In the genomic region with DNA sequence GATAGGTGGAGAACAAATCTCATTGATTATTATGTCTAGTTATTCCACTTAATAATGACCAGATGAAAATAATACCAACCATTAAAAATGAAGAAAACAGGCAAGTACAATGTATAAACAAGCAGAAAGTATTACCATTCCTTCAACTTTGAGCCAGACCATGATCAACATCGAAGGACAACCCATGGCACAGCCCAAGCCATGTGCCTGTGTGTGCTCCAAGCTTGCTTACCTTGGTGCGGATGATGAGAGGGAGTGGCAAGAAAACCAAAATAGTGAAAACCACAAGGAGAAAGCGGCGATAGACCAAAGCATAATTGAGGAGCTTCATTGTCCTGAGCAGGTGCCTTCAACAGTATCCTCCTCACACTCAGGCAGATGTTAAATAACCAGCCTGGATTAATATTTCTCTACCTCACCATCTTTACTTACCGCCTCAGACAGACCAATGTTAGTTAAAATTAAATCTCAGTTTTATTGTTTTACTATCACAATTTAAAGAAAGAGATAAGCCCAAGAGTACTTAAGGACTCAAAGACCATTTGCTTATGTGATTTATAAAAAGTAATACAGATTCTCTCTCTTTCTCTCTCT, we compare ENCODE assay signal across 20 mouse cellular contexts. TPM values are rescaled to one million over a fixed set of nuclear protein-coding genes. Genes with fewer than 3 reads are reported as not detected.
A peak's percentile ranks its signal among the peaks of the same experiment; 100 is the strongest.
DNase-seq lines count a peak whose midpoint lies in the region; ATAC-seq and TF ChIP-seq lines count a peak whose summit lies in the region.
"Had no signal": no experiment of that assay in that cellular context is flagged by ENCODE, and none has a peak within 500 bp of the region (broad histone marks: within the 10 kb centered on the region; RNA-seq: fewer than 3 reads in every experiment).

TSS of gene Slc13a1 (minus strand) at position 359 of the 594 bp plus-strand sequence.

- WGBS in intestine, embryonic 15.5 days = 64% methylated on average over 5 of the region's 5 CpGs
- 50% methylated on average over 5 of the region's 5 CpGs for WGBS in intestine, postnatal 0 days
- 85% methylated on average over 5 of the region's 5 CpGs for WGBS in kidney, embryonic 16.5 days
- 39% methylated on average over 5 of the region's 5 CpGs for WGBS in large intestine, adult 2 months

- peak; percentile 79 for ATAC-seq in intestine, embryonic 15.5 days
- ATAC-seq in intestine, postnatal 0 days = no peak
- no peak for ATAC-seq in kidney, embryonic 16.5 days (ENCODE audit: low FRiP score, low TSS enrichment)
- no peak for ATAC-seq in megakaryocyte progenitor cell, adult 5-6 weeks (replicated peaks; ENCODE audit: poor library complexity)
- ATAC-seq: forebrain, embryonic 14.5 days had no signal

- H3K4me1 ChIP-seq in intestine, embryonic 15.5 days (replicated peaks) = no peaks in the 10 kb centered on the region
- no peaks in the 10 kb centered on the region for H3K4me1 ChIP-seq in intestine, postnatal 0 days (replicated peaks; ENCODE audit: control insufficient read depth, insufficient read depth, low read length)
- no peaks in the 10 kb centered on the region for H3K4me1 ChIP-seq in kidney, embryonic 16.5 days (ENCODE audit: insufficient read depth, low read length)
- H3K4me1 ChIP-seq: embryonic facial prominence, embryonic 10.5 days had no signal

- H3K9me3 ChIP-seq in intestine, embryonic 15.5 days = no peaks in the 10 kb centered on the region
- H3K9me3 ChIP-seq in intestine, postnatal 0 days (ENCODE audit: control insufficient read depth) = no peaks in the 10 kb centered on the region
- H3K9me3 ChIP-seq in kidney, embryonic 16.5 days (ENCODE audit: low read length) = no peaks in the 10 kb centered on the region
- H3K9me3 ChIP-seq: embryonic facial prominence, embryonic 10.5 days; heart, embryonic 13.5 days had no signal

- TF ChIP-seq CTCF in intestine, postnatal 0 days (IDR thresholded peaks at IDR 0.05; ENCODE audit: low read depth) = no peak

- no peaks in the 10 kb centered on the region for H3K36me3 ChIP-seq in intestine, embryonic 15.5 days
- no peaks in the 10 kb centered on the region for H3K36me3 ChIP-seq in intestine, postnatal 0 days (ENCODE audit: control insufficient read depth, insufficient read depth)
- no peaks in the 10 kb centered on the region for H3K36me3 ChIP-seq in kidney, embryonic 16.5 days (ENCODE audit: insufficient read depth, low read length)
- H3K36me3 ChIP-seq: embryonic facial prominence, embryonic 10.5 days; heart, embryonic 13.5 days had no signal

- H3K4me3 ChIP-seq in intestine, embryonic 15.5 days (replicated peaks) = no peak within 1 kb of the TSS
- no peak within 1 kb of the TSS for H3K4me3 ChIP-seq in intestine, postnatal 0 days (ENCODE audit: low read depth, low read length)
- no peak within 1 kb of the TSS for H3K4me3 ChIP-seq in kidney, embryonic 16.5 days (ENCODE audit: low read length)
- H3K4me3 ChIP-seq: embryonic facial prominence, embryonic 10.5 days; heart, embryonic 13.5 days had no signal

- no peaks in the 10 kb centered on the region for H3K27me3 ChIP-seq in intestine, embryonic 15.5 days (replicated peaks)
- no peaks in the 10 kb centered on the region for H3K27me3 ChIP-seq in intestine, postnatal 0 days (replicated peaks; ENCODE audit: control insufficient read depth, insufficient read depth, low read length)
- no peaks in the 10 kb centered on the region for H3K27me3 ChIP-seq in kidney, embryonic 16.5 days (ENCODE audit: insufficient read depth, low read length)
- H3K27me3 ChIP-seq: heart, embryonic 13.5 days had no signal

- no peak within 1 kb of the TSS for H3K9ac ChIP-seq in intestine, embryonic 15.5 days
- H3K9ac ChIP-seq in intestine, postnatal 0 days (ENCODE audit: low read depth, low read length) = no peak within 1 kb of the TSS
- H3K9ac ChIP-seq in kidney, embryonic 16.5 days (replicated peaks; ENCODE audit: low read length) = no peak within 1 kb of the TSS
- H3K9ac ChIP-seq: heart, embryonic 13.5 days had no signal

- H3K4me2 ChIP-seq in intestine, embryonic 15.5 days (replicated peaks) = no peak within 1 kb of the TSS
- no peak within 1 kb of the TSS for H3K4me2 ChIP-seq in intestine, postnatal 0 days (replicated peaks; ENCODE audit: low read depth)
- H3K4me2 ChIP-seq in kidney, embryonic 16.5 days (replicated peaks; ENCODE audit: low read depth, low read length) = no peak within 1 kb of the TSS
- H3K4me2 ChIP-seq: heart, embryonic 13.5 days had no signal

- peak; percentile 27 to 64 for DNase-seq in kidney, adult 8-10 months
- no peak for DNase-seq in large intestine, adult 2 months (ENCODE audit: low read depth, low spot score)
- no peak for DNase-seq in adrenal gland, postnatal 4 days (ENCODE audit: low spot score in 2 of 2)
- DNase-seq: adrenal gland, postnatal 10 days; cerebellum, adult 18-20 months; cerebellum, postnatal 10 days; gastrocnemius, postnatal 36 days; heart, adult 11 months; heart, postnatal 36 days had no signal

- H3K27ac ChIP-seq in intestine, embryonic 15.5 days = no peak within 1 kb of the TSS
- H3K27ac ChIP-seq in intestine, postnatal 0 days (ENCODE audit: low read depth, low read length) = no peak within 1 kb of the TSS
- H3K27ac ChIP-seq in kidney, embryonic 16.5 days (ENCODE audit: low read length) = no peak within 1 kb of the TSS
- H3K27ac ChIP-seq: embryonic facial prominence, embryonic 10.5 days; heart, embryonic 13.5 days had no signal

RNA-seq across cellular contexts. Expression of gene Slc13a1, which starts in this region (rescaled TPM):
- polyA plus RNA-seq in intestine, embryonic 15.5 days (2015; fragmentation: Nextera tagmentation; extraction: Ambion mirVana) = 0.19 and 0.30 TPM in 2 replicates
- polyA plus RNA-seq in intestine, postnatal 0 days (2015; fragmentation: Nextera tagmentation; extraction: Ambion mirVana) = 0.26 and 0.57 TPM in 2 replicates
- polyA plus RNA-seq in kidney, embryonic 16.5 days (2015; fragmentation: Nextera tagmentation; extraction: Ambion mirVana) = 5.1 and 6.0 TPM in 2 replicates
- 27.1 and 148 TPM in 2 replicates for polyA plus RNA-seq in large intestine, adult 2 months (2012; rRNA removed)
- total RNA-seq in megakaryocyte progenitor cell, adult 5-6 weeks (2015) = not detected in 2 replicates
- total RNA-seq in megakaryocyte progenitor cell, adult 5-6 weeks (2017) = not detected in 2 replicates
- 1 to 10 TPM in 1 of 2 experiments, under 1 TPM in 1; 0.28 to 5.5 TPM for total RNA-seq in adrenal gland, postnatal 4 days (2021)
- total RNA-seq: gastrocnemius, adult 8-10 months; MEL had no signal
- polyA plus RNA-seq: C2C12; embryonic facial prominence, embryonic 14.5 days had no signal

Comparison
In these comparisons a context has a peak if more than half of its experiments do, and no peak if none do; other contexts are left out.
1. Peak in ATAC-seq in intestine, embryonic 15.5 days; RNA of the gene not detected or under 1 TPM.
2. DNase-seq: peak in kidney, adult 8-10 months (2 of 2); none in large intestine, adult 2 months (single experiment) and adrenal gland, postnatal 4 days (0 of 2).